Mouse (Mus musculus): ENCODE results near the gene Mmp9.

GRCm38 (mm10) chr2:164939106-164939505, 1.5 kb upstream of the Mmp9 start:
- TF ChIP-seq CTCF (conservative IDR thresholded peaks at IDR 0.05; ENCODE audit: insufficient read depth, insufficient read length, low read depth, low read length) = no peak
- no peak for TF ChIP-seq POLR2A (IDR thresholded peaks at IDR 0.05; ENCODE audit: low read depth, low read length)

All from kidney, adult 2 months (tissue).